Mouse (Mus musculus): Measurements from ENCODE around the gene Bbs9.

- no peak for TF ChIP-seq POLR2A (IDR thresholded peaks at IDR 0.05; ENCODE audit: low read depth, low read length)
- TF ChIP-seq CTCF (conservative IDR thresholded peaks at IDR 0.05; ENCODE audit: insufficient read depth, insufficient read length, low read depth, low read length) = no peak
Observed at GRCm38 (mm10) chr9:22754081-22754672, 278.7 kb downstream of the Bbs9 start.
